Mouse (Mus musculus): ENCODE data around the gene Hsf2bp. TPM values are rescaled to one million over a fixed set of nuclear protein-coding genes. Genes with fewer than 3 reads are reported as not detected.

Gene Hsf2bp
- polyA plus RNA-seq, 1 experiment from 2014 or later: 0.33 TPM

DNA sequence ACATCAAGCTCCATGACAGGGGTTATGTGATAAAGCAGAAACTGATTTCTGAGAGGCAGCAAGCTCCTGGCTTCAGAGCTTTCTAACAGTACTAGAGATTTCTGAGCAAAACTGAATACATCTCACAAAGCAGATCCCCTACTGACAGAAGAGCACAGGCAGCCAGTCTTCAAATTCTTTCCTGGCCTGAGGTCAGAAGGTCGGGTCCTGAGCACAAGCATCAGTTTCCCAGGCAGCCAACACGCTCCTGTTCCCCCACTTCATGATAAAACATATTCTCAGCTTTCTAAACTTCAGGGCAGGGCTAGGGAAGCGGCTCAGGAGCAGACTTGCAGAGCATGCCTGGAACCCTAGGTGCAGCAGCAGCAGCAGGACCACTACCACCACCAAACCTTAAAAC lies 52.7 kb downstream of the Hsf2bp start:
- 59% methylated on average over 3 of the region's 3 CpGs for WGBS

DNA sequence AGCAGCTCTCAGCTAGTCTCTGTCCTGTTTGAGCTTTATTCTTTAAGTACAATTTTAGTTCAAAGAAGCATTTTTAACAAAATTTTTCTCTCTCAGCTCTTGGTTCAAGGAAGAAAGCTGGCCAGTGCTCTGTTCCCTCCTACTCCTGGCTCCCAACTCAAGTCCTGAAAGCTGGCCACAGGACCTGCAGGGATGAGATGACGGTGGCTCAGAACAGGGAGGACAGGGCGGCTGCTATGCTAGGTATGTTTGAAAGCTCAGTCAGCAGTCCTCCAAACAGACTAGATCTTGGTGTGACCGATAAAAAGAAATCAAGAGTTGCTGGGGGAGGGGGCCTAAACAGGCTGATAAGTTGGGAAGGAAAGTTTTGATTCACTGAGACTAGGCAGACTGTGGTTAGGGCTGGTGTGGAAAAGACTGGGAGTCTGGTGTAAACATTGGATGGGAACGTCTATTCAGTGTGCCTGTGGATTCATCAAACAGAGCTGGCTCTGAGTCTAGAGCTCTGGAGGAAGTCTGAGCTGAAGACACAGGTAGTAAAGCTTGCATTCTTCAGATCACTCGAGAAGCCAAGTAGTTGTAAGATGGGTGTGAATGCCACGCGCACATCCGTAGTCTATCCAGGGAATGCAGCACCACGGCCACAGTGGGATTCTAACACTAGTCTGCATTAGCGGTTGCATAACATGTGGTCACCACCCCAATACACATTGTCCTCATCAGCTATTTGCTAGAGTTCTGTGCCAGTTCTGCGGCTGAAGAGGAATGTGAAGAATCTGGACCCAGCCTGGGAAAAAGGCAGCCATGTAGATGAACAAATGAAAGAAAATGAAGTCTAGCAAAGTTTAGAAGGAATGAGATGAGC lies 53.6 kb downstream of the Hsf2bp start:
- Histone ChIP-seq H3K4me2 (ENCODE audit: low read length) (no peak overlapping the region), H3K27me3 (replicated peaks; ENCODE audit: control insufficient read depth, insufficient read depth, low read length) (no peaks in the 10 kb centered on the region), H3K4me1 (ENCODE audit: control insufficient read depth, insufficient read depth, low read length) (no peaks in the 10 kb centered on the region), H3K36me3 (ENCODE audit: control insufficient read depth, insufficient read depth, low read length) (no peaks in the 10 kb centered on the region), H3K4me3 (ENCODE audit: low read depth, low read length) (no peak overlapping the region), H3K27ac (ENCODE audit: low read depth, low read length) (no peak overlapping the region), H3K9ac (ENCODE audit: low read length) (no peak overlapping the region), H3K9me3 (replicated peaks; ENCODE audit: control insufficient read depth, low read length) (no peaks in the 10 kb centered on the region)
- DNase-seq (ENCODE audit: low spot score) (no peak), ATAC-seq (no peak)
- 86% methylated on average over 11 of the region's 11 CpGs for WGBS

More for the DNA sequence above, 52.7 kb downstream of the Hsf2bp start:
- H3K4me3 ChIP-seq (ENCODE audit: low read depth, low read length): no peak overlapping the region
- no peaks in the 10 kb centered on the region for H3K4me1 ChIP-seq (ENCODE audit: control insufficient read depth, insufficient read depth, low read length)
- no peak overlapping the region for H3K4me2 ChIP-seq (ENCODE audit: low read length)
- no peaks in the 10 kb centered on the region for H3K9me3 ChIP-seq (replicated peaks; ENCODE audit: control insufficient read depth, low read length)
- no peaks in the 10 kb centered on the region for H3K36me3 ChIP-seq (ENCODE audit: control insufficient read depth, insufficient read depth, low read length)
- DNase-seq (ENCODE audit: low spot score) (no peak), ATAC-seq (no peak)
- H3K9ac ChIP-seq (ENCODE audit: low read length): no peak overlapping the region
- no peak overlapping the region for H3K27ac ChIP-seq (ENCODE audit: low read depth, low read length)
- no peaks in the 10 kb centered on the region for H3K27me3 ChIP-seq (replicated peaks; ENCODE audit: control insufficient read depth, insufficient read depth, low read length)

DNA sequence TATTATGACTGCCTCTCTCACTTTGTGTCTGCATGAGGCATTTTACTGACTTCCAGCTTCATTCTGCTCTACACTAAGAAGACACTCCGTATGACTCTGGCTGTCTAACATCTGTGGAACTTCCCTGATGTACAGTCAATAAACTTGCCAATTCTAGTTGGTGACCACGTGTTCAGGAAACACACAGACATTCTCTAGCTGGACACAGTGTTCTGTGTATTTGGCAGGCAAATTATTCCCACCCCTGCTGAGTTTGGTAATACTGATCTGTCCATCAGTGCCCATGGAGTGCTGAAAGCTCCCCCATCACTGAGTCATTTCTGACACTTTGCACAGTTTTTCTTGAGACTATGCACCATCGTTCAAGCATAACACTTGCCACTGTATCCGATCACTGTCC lies 56.3 kb downstream of the Hsf2bp start:
- Histone ChIP-seq H3K9me3 (replicated peaks; ENCODE audit: control insufficient read depth, low read length) (no peaks in the 10 kb centered on the region), H3K4me2 (ENCODE audit: low read length) (no peak overlapping the region), H3K27ac (ENCODE audit: low read depth, low read length) (no peak overlapping the region), H3K4me1 (ENCODE audit: control insufficient read depth, insufficient read depth, low read length) (no peaks in the 10 kb centered on the region), H3K27me3 (replicated peaks; ENCODE audit: control insufficient read depth, insufficient read depth, low read length) (no peaks in the 10 kb centered on the region), H3K36me3 (ENCODE audit: control insufficient read depth, insufficient read depth, low read length) (no peaks in the 10 kb centered on the region), H3K4me3 (ENCODE audit: low read depth, low read length) (no peak overlapping the region), H3K9ac (ENCODE audit: low read length) (no peak overlapping the region)
- no peak for DNase-seq (ENCODE audit: low spot score)
- ATAC-seq: no peak
- 79% methylated on average over 4 of the region's 4 CpGs for WGBS

- Histone ChIP-seq H3K9me3 (replicated peaks; ENCODE audit: control insufficient read depth, low read length) (no peaks in the 10 kb centered on the region), H3K36me3 (ENCODE audit: control insufficient read depth, insufficient read depth, low read length) (no peaks in the 10 kb centered on the region)
- ATAC-seq: no peak
Observed at GRCm38 (mm10) chr17:31977131-31977530, 59.0 kb downstream of the Hsf2bp start.

DNA sequence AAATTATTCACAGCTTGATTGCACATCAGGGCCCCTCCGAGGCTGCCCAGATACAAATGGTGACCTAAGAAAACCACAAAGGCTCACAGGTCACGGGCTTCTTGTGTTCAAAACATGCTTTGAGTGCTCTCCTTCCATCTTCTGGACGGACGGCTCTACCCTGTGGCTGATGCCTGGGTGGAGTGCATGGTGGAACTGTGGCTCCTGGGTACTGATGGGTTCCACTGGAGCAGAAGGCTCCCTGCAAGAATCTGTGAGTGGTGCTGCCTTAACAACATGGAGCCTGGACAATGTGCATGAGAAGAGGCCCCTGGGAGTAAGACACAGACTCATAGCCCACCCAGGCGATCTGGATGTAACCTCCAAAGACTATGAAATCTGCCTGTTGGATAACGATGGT lies 59.6 kb downstream of the Hsf2bp start:
- Histone ChIP-seq H3K4me3 (ENCODE audit: low read depth, low read length) (no peak overlapping the region), H3K9ac (ENCODE audit: low read length) (no peak overlapping the region), H3K36me3 (ENCODE audit: control insufficient read depth, insufficient read depth, low read length) (no peaks in the 10 kb centered on the region), H3K27me3 (replicated peaks; ENCODE audit: control insufficient read depth, insufficient read depth, low read length) (no peaks in the 10 kb centered on the region), H3K4me2 (ENCODE audit: low read length) (no peak overlapping the region), H3K9me3 (replicated peaks; ENCODE audit: control insufficient read depth, low read length) (no peaks in the 10 kb centered on the region), H3K27ac (ENCODE audit: low read depth, low read length) (no peak overlapping the region), H3K4me1 (ENCODE audit: control insufficient read depth, insufficient read depth, low read length) (no peaks in the 10 kb centered on the region)
- DNase-seq (ENCODE audit: low spot score) (no peak), ATAC-seq (no peak)
- WGBS: 68% methylated on average over 6 of the region's 6 CpGs

More at GRCm38 (mm10) chr17:31977131-31977530, 59.0 kb downstream of the Hsf2bp start:
- no peak overlapping the region for H3K27ac ChIP-seq (ENCODE audit: low read depth, low read length)
- no peaks in the 10 kb centered on the region for H3K27me3 ChIP-seq (replicated peaks; ENCODE audit: control insufficient read depth, insufficient read depth, low read length)
- no peak overlapping the region for H3K4me2 ChIP-seq (ENCODE audit: low read length)
- no peak for DNase-seq (ENCODE audit: low spot score)
- H3K4me3 ChIP-seq (ENCODE audit: low read depth, low read length): no peak overlapping the region
- H3K9ac ChIP-seq (ENCODE audit: low read length): no peak overlapping the region
- H3K4me1 ChIP-seq (ENCODE audit: control insufficient read depth, insufficient read depth, low read length): no peaks in the 10 kb centered on the region

DNA sequence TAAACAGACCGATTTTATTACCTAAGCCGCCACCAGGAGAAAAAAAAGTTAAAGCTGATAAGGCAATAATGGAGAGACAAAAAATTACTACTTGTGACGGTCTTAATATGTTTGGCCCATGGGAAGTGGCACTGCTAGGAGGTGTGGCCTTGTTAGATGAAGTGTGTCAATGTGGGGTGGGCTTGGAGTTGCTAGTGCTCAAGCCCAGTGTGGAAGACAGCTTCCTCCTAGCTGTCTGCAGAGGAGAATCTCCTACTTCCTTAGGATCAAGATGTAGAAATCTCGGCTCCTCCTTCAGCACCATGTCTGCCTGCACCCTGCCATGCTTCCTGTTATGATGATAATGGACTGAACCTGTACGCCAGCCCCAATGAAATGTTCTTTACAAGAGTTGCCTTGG lies 61.5 kb downstream of the Hsf2bp start:
- DNase-seq (ENCODE audit: low spot score): no peak
- WGBS: 82% methylated on average over 5 of the region's 5 CpGs
- H3K27ac ChIP-seq (ENCODE audit: low read depth, low read length): no peak overlapping the region
- no peaks in the 10 kb centered on the region for H3K27me3 ChIP-seq (replicated peaks; ENCODE audit: control insufficient read depth, insufficient read depth, low read length)
- H3K36me3 ChIP-seq (ENCODE audit: control insufficient read depth, insufficient read depth, low read length): no peaks in the 10 kb centered on the region
- H3K4me1 ChIP-seq (ENCODE audit: control insufficient read depth, insufficient read depth, low read length): no peaks in the 10 kb centered on the region
- ATAC-seq: no peak
- H3K4me3 ChIP-seq (ENCODE audit: low read depth, low read length): no peak overlapping the region
- no peak overlapping the region for H3K4me2 ChIP-seq (ENCODE audit: low read length)
- H3K9ac ChIP-seq (ENCODE audit: low read length): no peak overlapping the region
- H3K9me3 ChIP-seq (replicated peaks; ENCODE audit: control insufficient read depth, low read length): no peaks in the 10 kb centered on the region

- DNase-seq (ENCODE audit: low spot score): peak; percentile 3
- no peaks in the 10 kb centered on the region for H3K36me3 ChIP-seq (ENCODE audit: control insufficient read depth, insufficient read depth, low read length)
- H3K9ac ChIP-seq (ENCODE audit: low read length): no peak overlapping the region
- H3K4me3 ChIP-seq (ENCODE audit: low read depth, low read length): no peak overlapping the region
- H3K4me2 ChIP-seq (ENCODE audit: low read length): no peak overlapping the region
- no peaks in the 10 kb centered on the region for H3K4me1 ChIP-seq (ENCODE audit: control insufficient read depth, insufficient read depth, low read length)
- no peak overlapping the region for H3K27ac ChIP-seq (ENCODE audit: low read depth, low read length)
- 79% methylated on average over 7 of the region's 7 CpGs for WGBS
- H3K27me3 ChIP-seq (replicated peaks; ENCODE audit: control insufficient read depth, insufficient read depth, low read length): no peaks in the 10 kb centered on the region
- H3K9me3 ChIP-seq (replicated peaks; ENCODE audit: control insufficient read depth, low read length): no peaks in the 10 kb centered on the region
- no peak for ATAC-seq
Observed at GRCm38 (mm10) chr17:31973664-31974230, 62.4 kb downstream of the Hsf2bp start.

- ATAC-seq (no peak), DNase-seq (ENCODE audit: low spot score) (no peak)
- Histone ChIP-seq H3K27me3 (replicated peaks; ENCODE audit: control insufficient read depth, insufficient read depth, low read length) (no peaks in the 10 kb centered on the region), H3K9ac (ENCODE audit: low read length) (no peak overlapping the region), H3K4me2 (ENCODE audit: low read length) (no peak overlapping the region), H3K4me1 (ENCODE audit: control insufficient read depth, insufficient read depth, low read length) (no peaks in the 10 kb centered on the region), H3K9me3 (replicated peaks; ENCODE audit: control insufficient read depth, low read length) (no peaks in the 10 kb centered on the region), H3K4me3 (ENCODE audit: low read depth, low read length) (no peak overlapping the region), H3K36me3 (ENCODE audit: control insufficient read depth, insufficient read depth, low read length) (no peaks in the 10 kb centered on the region), H3K27ac (ENCODE audit: low read depth, low read length) (no peak overlapping the region)
- 85% methylated on average over 2 of the region's 2 CpGs for WGBS
Observed at GRCm38 (mm10) chr17:31970890-31971289, 65.3 kb downstream of the Hsf2bp start.

- no peaks in the 10 kb centered on the region for H3K36me3 ChIP-seq (ENCODE audit: control insufficient read depth, insufficient read depth, low read length)
- no peaks in the 10 kb centered on the region for H3K27me3 ChIP-seq (replicated peaks; ENCODE audit: control insufficient read depth, insufficient read depth, low read length)
- no peak for DNase-seq (ENCODE audit: low spot score)
- H3K4me2 ChIP-seq (ENCODE audit: low read length): no peak overlapping the region
- WGBS: 79% methylated on average over 1 of the region's 1 CpGs
- ATAC-seq: no peak
- no peaks in the 10 kb centered on the region for H3K9me3 ChIP-seq (replicated peaks; ENCODE audit: control insufficient read depth, low read length)
- no peak overlapping the region for H3K9ac ChIP-seq (ENCODE audit: low read length)
- no peak overlapping the region for H3K27ac ChIP-seq (ENCODE audit: low read depth, low read length)
- H3K4me3 ChIP-seq (ENCODE audit: low read depth, low read length): no peak overlapping the region
- no peaks in the 10 kb centered on the region for H3K4me1 ChIP-seq (ENCODE audit: control insufficient read depth, insufficient read depth, low read length)
Observed at GRCm38 (mm10) chr17:31968801-31969200, 67.3 kb downstream of the Hsf2bp start.
